Mouse (Mus musculus) gastrocnemius, adult 2 months (tissue): Measurements from ENCODE around the gene Magi1. TPM values are rescaled to one million over a fixed set of nuclear protein-coding genes. Genes with fewer than 3 reads are reported as not detected.
"Not testable (repeated sequence)": the region's sequence is repeated elsewhere in the genome, so short reads cannot be mapped to it uniquely, and the experiment has no call there.

Experiments
- DNase-seq: peaks from one replicate; pipeline ENCODE4 v3.0.0; 2022
- H3K27ac ChIP-seq: fragments of 200-600 bp; 2 replicates; pipeline ENCODE4 v1.8.1; 2022; ENCODE audit warnings: mild to moderate bottlenecking
- H3K4me3 ChIP-seq: fragments of 200-600 bp; 2 replicates; pipeline ENCODE4 v1.8.1; 2022; ENCODE audit warnings: mild to moderate bottlenecking, moderate library complexity
- CTCF ChIP-seq: fragments of 200-600 bp; IDR thresholded peaks from 2 replicates; pipeline ENCODE4 v1.8.1; 2022; ENCODE audit warnings: antibody characterized with exemption, mild to moderate bottlenecking, moderate library complexity
- intact Hi-C: fragments of 180-260 bp; cut with DNase I; formaldehyde crosslinking; loops from one replicate; pipeline ENCODE4 v1.15.1; 2025
- total RNA-seq, 2 experiments: library from RNA; stranded (reverse); gene quantifications; 2 replicates each; pipeline ENCODE4 v1.2.3; 2021

The Magi1 gene
- total RNA-seq, 2 experiments from 2014 or later = 4.2 to 4.5 TPM

DNA sequence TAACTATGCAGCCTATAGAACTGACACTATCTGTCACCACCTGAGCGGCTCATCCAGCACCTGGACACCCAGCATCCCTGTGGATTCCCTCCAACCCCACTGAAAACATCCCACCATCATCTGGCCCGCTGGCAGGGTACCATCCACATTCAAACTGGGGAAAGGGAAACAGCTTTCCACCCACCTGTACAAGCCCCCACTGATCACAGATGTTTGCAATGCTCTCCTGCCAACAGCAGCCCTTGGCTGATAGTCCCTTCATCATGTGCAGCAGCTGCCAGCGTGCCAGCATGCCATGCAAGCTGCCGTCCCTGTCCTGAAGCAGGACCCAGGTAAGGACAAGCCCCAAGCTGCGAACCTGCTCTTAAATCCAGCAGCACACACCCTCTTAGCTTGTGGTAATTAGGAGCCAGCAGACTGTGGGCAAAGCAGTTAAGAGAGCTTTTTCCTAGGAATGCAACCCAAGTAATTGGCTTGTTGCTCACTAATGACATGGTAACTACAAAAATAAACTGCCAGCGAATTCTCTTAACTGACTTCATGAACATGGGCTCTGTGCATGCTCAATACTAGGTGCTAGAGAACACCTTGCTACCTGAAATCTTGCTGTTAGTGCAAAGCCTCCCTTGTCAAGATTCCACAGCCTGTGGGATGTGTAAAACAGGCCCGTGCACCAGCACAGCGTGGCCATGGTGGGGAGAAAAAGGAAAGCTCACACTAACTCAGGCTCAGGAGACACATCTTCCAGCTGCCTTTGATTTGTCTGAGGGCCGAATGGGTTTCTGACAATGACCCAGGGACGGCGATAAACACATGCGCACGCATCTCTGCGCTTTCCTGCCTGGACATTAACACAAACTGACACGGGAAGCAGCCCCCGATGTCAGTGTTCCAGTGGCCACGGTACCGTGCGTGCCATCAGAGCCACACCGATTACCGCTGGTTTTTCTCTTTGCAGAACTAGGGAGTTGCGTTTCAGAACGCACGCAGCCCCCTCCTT lies 568.2 kb downstream of the Magi1 start:
- no peak for TF ChIP-seq CTCF
- intact Hi-C loops = loop anchor here (5.0 kb wide), 1 partner anchor 487 kb away; no protein-coding TSS in a partner anchor
- H3K27ac ChIP-seq = no peak overlapping the region
- peak overlapping the region; percentile 52 for H3K4me3 ChIP-seq
- DNase-seq = no peak

DNA sequence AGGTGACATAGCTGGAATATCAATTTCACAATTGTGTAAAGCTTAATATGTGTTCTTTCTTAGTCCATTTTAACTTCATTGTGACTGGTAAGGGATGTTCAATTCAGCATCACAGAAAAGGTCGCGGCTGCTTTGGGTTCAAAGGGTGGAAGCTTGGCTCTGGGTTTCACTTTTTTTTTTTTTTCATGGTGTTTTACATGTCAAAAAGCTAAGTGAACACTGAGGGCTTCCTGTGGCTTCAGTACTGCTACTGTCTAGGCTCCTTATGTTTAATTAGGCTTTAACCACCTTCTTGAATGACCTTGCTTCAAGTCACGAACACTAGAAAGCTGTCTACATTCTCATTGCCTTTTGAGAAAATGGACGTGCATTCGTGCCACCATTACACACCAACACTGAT lies 579.4 kb downstream of the Magi1 start:
- DNase-seq = no peak
- H3K4me3 ChIP-seq = no peak overlapping the region
- intact Hi-C loops = no loop called here
- no peak overlapping the region for H3K27ac ChIP-seq
- TF ChIP-seq CTCF = no peak

GRCm38 (mm10) chr6:93699436-93699835 lies 584.3 kb downstream of the Magi1 start:
- peak; percentile 49 for DNase-seq
- intact Hi-C loops = no loop called here
- Histone ChIP-seq H3K27ac (no peak overlapping the region), H3K4me3 (no peak overlapping the region)
- TF ChIP-seq CTCF = no peak

DNA sequence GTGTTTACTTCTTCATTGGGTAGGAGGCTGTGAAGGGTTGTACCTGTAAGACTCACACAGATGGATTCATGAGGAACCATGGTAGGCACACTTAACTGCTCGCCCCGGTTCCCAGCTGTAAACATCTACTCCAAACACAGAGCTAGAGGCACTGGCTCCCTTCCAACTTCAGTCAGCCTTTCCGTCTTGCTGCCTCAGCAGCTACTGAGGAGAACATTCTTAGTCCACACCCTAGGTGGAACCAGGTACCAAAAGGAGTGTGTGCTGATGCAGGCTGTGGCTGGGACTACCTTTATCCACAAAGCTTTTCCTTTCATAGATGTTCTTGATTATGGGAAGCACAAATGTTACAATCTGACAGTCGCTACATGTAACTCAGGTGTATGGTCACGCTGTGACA lies 585.8 kb downstream of the Magi1 start:
- DNase-seq = no peak
- H3K27ac ChIP-seq = no peak overlapping the region
- TF ChIP-seq CTCF = no peak
- H3K4me3 ChIP-seq = no peak overlapping the region
- intact Hi-C loops = no loop called here

DNA sequence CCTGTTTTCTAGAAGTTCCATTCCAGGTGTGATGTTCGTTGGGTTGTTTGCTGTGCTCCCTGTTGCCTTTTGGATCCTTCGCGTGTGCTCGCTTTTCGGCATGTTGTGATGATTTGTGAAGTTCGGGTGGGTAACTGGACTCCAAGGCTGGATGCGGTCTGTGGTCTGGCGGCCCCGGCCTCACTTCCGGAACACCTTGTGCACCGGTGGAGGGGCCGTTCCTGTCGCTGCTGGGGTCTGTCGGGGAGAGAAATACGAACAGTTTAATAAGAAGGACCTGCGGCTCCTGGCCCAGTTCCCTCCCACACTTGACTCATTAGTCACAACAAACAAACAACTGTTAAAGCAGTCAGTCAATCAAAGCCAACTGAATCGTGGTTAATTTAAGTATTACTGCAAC lies 605.0 kb downstream of the Magi1 start:
- intact Hi-C loops = no loop called here
- Histone ChIP-seq H3K27ac (no peak overlapping the region), H3K4me3 (no peak overlapping the region)
- no peak for TF ChIP-seq CTCF
- DNase-seq = no peak

DNA sequence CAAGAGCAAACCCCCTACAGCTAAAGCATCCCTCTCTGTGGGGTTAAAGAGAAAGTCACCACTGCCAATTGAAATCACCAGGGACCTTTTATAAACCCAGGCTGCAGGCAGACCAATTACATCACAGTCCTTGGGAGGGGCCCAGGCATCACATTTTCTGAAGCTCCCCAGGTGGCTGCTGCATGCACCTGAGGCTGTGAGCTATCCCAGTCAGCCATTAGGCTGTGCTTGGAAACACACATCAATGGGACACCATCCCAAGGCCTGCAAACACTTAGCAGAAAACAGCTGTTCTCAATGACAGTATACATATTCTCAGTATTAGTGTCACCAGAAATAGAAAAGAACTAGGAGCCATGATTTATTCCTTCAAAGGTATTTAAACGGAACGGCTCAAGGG lies 617.0 kb downstream of the Magi1 start:
- DNase-seq = no peak
- intact Hi-C loops = no loop called here
- no peak overlapping the region for H3K4me3 ChIP-seq
- H3K27ac ChIP-seq = no peak overlapping the region
- TF ChIP-seq CTCF = no peak

DNA sequence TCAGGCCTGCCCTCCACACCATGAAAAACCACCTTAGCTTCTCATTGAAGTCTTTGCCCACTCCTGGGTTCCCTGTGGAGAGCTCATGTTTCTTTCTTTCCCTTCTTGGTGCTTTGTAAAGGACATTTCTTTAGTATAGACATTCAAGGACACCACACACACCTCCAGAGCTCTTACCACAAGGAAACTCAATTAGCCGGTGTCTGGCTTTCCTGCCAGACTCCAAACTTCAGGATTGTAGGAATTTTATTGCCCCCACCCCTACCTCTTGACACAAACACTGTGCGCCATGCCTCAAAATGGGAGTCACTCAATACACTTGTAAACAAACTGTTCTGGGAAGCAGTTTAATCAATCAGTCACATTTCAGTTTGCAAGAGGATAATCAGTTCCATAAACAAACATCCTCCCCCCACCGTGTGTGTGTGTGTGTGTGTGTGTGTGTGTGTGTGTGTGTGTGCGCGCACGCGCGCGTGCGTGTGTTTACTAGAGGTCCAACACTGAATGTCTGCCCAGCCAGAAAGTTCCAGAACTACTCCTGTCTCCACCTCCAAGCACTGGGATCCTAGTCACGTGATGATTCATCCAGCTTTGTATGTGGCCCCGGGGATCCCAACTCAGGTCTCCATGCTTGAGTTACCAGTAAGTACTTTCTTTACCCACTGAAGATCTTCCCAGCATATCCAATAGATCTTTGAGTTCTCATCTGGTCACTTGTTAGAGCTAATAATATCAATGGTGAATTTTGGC lies 618.5 kb downstream of the Magi1 start:
- TF ChIP-seq CTCF = no peak
- Histone ChIP-seq H3K27ac (no peak overlapping the region), H3K4me3 (no peak overlapping the region)
- no peak for DNase-seq
- intact Hi-C loops = no loop called here

GRCm38 (mm10) chr6:93661139-93661538 lies 622.6 kb downstream of the Magi1 start:
- H3K27ac ChIP-seq = no peak overlapping the region
- no peak overlapping the region for H3K4me3 ChIP-seq
- no peak for TF ChIP-seq CTCF
- intact Hi-C loops = no loop called here
- DNase-seq = no peak

DNA sequence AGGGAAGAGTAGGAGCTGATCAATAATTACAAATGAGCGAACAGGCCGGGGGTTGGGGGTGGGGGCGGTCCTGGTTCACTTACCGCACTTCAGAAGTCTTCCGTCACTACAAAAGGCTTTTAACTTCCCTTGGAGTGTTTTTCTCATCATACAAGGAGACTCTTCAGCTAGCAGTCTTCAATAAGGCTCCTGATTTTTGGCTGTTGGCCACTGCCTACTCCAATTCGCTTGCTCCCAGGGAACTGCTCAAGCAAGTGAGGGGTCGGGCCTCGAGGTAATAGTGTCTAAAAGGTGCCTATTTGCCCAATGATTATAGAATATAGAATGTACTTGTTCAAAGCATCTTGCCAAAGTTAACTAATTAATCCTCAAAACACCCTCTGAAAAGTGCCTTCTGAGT lies 624.2 kb downstream of the Magi1 start:
- no peak overlapping the region for H3K27ac ChIP-seq
- TF ChIP-seq CTCF = no peak
- H3K4me3 ChIP-seq = no peak overlapping the region
- DNase-seq = no peak
- intact Hi-C loops = loop anchor here (5.0 to 10.0 kb wide), 2 partner anchors 323 to 875 kb away; no protein-coding TSS in a partner anchor

DNA sequence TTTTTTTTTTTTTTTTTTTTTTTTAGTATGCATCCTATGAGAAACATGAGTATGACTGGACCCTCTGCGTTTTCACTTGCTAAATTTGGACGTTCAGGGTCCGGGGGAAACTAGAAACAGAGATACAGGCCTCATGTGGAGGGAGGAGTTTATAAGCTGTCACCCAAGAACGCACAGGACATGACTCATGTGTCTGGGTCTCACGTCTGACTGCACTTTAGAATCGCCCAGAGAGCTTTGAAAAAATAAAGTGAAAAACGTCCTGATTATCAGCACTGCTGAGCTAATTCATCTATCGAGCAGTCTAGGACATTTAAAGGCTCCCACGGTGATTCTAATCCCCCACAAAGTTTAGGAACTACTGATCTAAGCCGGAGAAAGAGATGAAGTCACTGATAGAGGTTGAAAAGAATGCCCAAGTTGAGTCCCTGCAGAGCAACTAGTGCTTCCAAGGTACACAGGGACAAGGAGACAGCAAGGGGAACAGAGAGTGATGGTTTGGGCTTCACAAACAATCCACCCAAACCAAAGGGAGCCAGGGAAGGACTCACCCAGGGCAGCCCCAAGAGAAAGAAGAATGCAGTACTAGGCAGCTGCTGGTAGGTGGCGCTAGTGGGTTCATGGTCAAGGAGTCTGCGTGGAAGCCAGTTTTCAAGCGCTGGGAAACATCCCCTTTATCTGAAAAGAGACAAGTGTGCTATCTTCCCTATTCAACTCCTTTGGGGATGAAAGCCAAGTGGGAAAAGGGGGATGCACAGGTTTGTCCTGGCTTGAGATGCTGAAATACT lies 626.3 kb downstream of the Magi1 start:
- Histone ChIP-seq H3K4me3 (no peak overlapping the region), H3K27ac (no peak overlapping the region)
- TF ChIP-seq CTCF = peak; percentile 95
- DNase-seq = peak; percentile 76
- intact Hi-C loops = loop anchor here (5.0 to 10.0 kb wide), 2 partner anchors 325 to 873 kb away; no protein-coding TSS in a partner anchor

GRCm38 (mm10) chr6:93648581-93649230 lies 635.0 kb downstream of the Magi1 start:
- DNase-seq = no peak
- Histone ChIP-seq H3K27ac (no peak overlapping the region), H3K4me3 (no peak overlapping the region)
- TF ChIP-seq CTCF = no peak
- intact Hi-C loops = no loop called here

- DNase-seq, H3K27ac ChIP-seq, H3K4me3 ChIP-seq, intact Hi-C loops: not testable (repeated sequence)
Observed at GRCm38 (mm10) chr6:93629735-93630291, 653.9 kb downstream of the Magi1 start.
